Mouse (Mus musculus) limb, embryonic 14.5 days (tissue): Measurements from ENCODE around the gene Furin. TPM values are rescaled to one million over a fixed set of nuclear protein-coding genes. Genes with fewer than 3 reads are reported as not detected.

Source experiments
- ATAC-seq: fragments of 200-750 bp; cut with Nextera tagmentation; 2 replicates; pipeline ENCODE4 v1.8.0; 2017; ENCODE audit warnings: low read depth, moderate number of reproducible peaks, moderate TSS enrichment; ENCODE audit not compliant: low FRiP score
- DNase-seq: peaks from one replicate; pipeline ENCODE4 v3.0.0-alpha.2; 2015; ENCODE audit warnings: low spot score
- H3K27ac ChIP-seq: fragments of 300-500 bp; sonication (generic); replicated peaks from 2 replicates; pipeline ENCODE4 v1.5.1; 2014; ENCODE audit warnings: low read depth, mild to moderate bottlenecking, low read length, moderate library complexity, mixed read lengths
- H3K27me3 ChIP-seq: fragments of 300-500 bp; sonication (generic); 2 replicates; pipeline ENCODE4 v1.6.1; 2014; ENCODE audit warnings: low read length, mixed read lengths; ENCODE audit not compliant: control insufficient read depth, insufficient read depth
- H3K36me3 ChIP-seq: fragments of 300-500 bp; sonication (generic); 2 replicates; pipeline ENCODE4 v1.6.1; 2014; ENCODE audit warnings: mild to moderate bottlenecking, low read length, moderate library complexity, mixed read lengths; ENCODE audit not compliant: control insufficient read depth, insufficient read depth
- H3K4me1 ChIP-seq: fragments of 300-500 bp; sonication (generic); 2 replicates; pipeline ENCODE4 v1.6.1; 2014; ENCODE audit warnings: antibody characterized with exemption, low read length, mixed read lengths; ENCODE audit not compliant: control insufficient read depth, insufficient read depth
- H3K4me2 ChIP-seq: fragments of 300-500 bp; sonication (generic); replicated peaks from 2 replicates; pipeline ENCODE4 v1.6.1; 2014; ENCODE audit warnings: low read depth, mild to moderate bottlenecking, low read length, moderate library complexity; ENCODE audit not compliant: severe bottlenecking
- H3K4me3 ChIP-seq: fragments of 300-500 bp; sonication (generic); replicated peaks from 2 replicates; pipeline ENCODE4 v1.5.1; 2014; ENCODE audit warnings: low read length
- H3K9ac ChIP-seq: fragments of 300-500 bp; sonication (generic); 2 replicates; pipeline ENCODE4 v1.6.1; 2014; ENCODE audit warnings: mild to moderate bottlenecking, low read depth, low read length, moderate library complexity; ENCODE audit not compliant: severe bottlenecking
- H3K9me3 ChIP-seq: fragments of 300-500 bp; sonication (generic); 2 replicates; pipeline ENCODE4 v1.6.1; 2016; ENCODE audit warnings: low read length; ENCODE audit not compliant: control insufficient read depth
- POLR2A ChIP-seq: fragments of 200-500 bp; IDR thresholded peaks from 2 replicates; pipeline ENCODE4 v1.8.0; 2012; ENCODE audit warnings: inconsistent platforms, mild to moderate bottlenecking, moderate library complexity, borderline replicate concordance; ENCODE audit not compliant: insufficient read depth, insufficient read length; ENCODE audit errors: extremely low read depth
- WGBS: fragments of 180-500 bp; shearing (Covaris S2); extraction: QIAGEN DNeasy Blood & Tissue Kit; methylation state at CpG from one replicate; pipeline ENCODE4 v1.1.7; 2014; 5-methylcytosine and 5-hydroxymethylcytosine counted together
- polyA plus RNA-seq, 2 experiments: library from polyadenylated mRNA; depleted of rRNA in 1 of 2; stranded (reverse) in 1 of 2; unstranded in 1 of 2; fragments of >200 nt; fragmentation: Nextera tagmentation in 1 of 2; extraction: Ambion mirVana in 1 of 2; gene quantifications; 2 replicates each; pipeline versions ENCODE4 v1.2.1 to v1.2.3; 2012 to 2014

The Furin gene
- polyA plus RNA-seq, 2 experiments = 17.0 to 40.5 TPM

GRCm38 (mm10) chr7:80346173-80346572, 59.1 kb downstream of the Furin start:
- WGBS = 93% methylated on average over 9 of the region's 9 CpGs
- ATAC-seq = no peak
- Histone ChIP-seq H3K4me2 (no peak overlapping the region), H3K4me3 (no peak overlapping the region), H3K9ac (no peak overlapping the region), H3K4me1 (peaks cover 12% of the 10 kb centered on the region), H3K27me3 (no peaks in the 10 kb centered on the region), H3K36me3 (peaks cover 20% of the 10 kb centered on the region), H3K27ac (no peak overlapping the region), H3K9me3 (no peaks in the 10 kb centered on the region)
- DNase-seq = no peak
- no peak for TF ChIP-seq POLR2A

- H3K9ac ChIP-seq = peak overlapping the region; percentile 81
- ATAC-seq (no peak), DNase-seq (no peak)
- H3K27me3 ChIP-seq = no peaks in the 10 kb centered on the region
- H3K27ac ChIP-seq = peak overlapping the region; percentile 68; the same call in 1 of the 2 replicates
- H3K4me2 ChIP-seq = peak overlapping the region; percentile 74
- no peaks in the 10 kb centered on the region for H3K9me3 ChIP-seq
- H3K4me1 ChIP-seq = peaks cover 25% of the 10 kb centered on the region
- 25% methylated on average over 19 of the region's 19 CpGs for WGBS
- H3K4me3 ChIP-seq = peak overlapping the region; percentile 51
- no peak for TF ChIP-seq POLR2A
- peaks cover 6% of the 10 kb centered on the region; the same call in 1 of the 2 replicates for H3K36me3 ChIP-seq
Measured at GRCm38 (mm10) chr7:80343270-80344018, 61.8 kb downstream of the Furin start.

GRCm38 (mm10) chr7:80342858-80343257, 62.4 kb downstream of the Furin start, which contains the start of gene Hddc3:
Gene Hddc3, plus strand, starts transcription at chr7:80343104.
- H3K4me1 ChIP-seq = peaks cover 28% of the 10 kb centered on the region
- DNase-seq (peak; percentile 99), ATAC-seq (peak; percentile 72)
- H3K9me3 ChIP-seq = no peaks in the 10 kb centered on the region
- no peaks in the 10 kb centered on the region for H3K27me3 ChIP-seq
- H3K4me2 ChIP-seq = peak within 1 kb of the TSS; percentile 74
- peak within 1 kb of the TSS; percentile 68; the same call in 1 of the 2 replicates for H3K27ac ChIP-seq
- H3K9ac ChIP-seq = peak within 1 kb of the TSS; percentile 81
- WGBS = 2% methylated on average over 25 of the region's 25 CpGs
- peaks cover 6% of the 10 kb centered on the region; the same call in 1 of the 2 replicates for H3K36me3 ChIP-seq
- TF ChIP-seq POLR2A = peak; percentile 96; the same call in 1 of the 2 replicates
- H3K4me3 ChIP-seq = peak within 1 kb of the TSS; percentile 51

GRCm38 (mm10) chr7:80341793-80342192, 63.4 kb downstream of the Furin start:
- 77% methylated on average over 7 of the region's 7 CpGs for WGBS

GRCm38 (mm10) chr7:80340793-80341192, 64.4 kb downstream of the Furin start, which contains the start of gene Unc45a:
Gene Unc45a, minus strand, starts transcription at chr7:80341005.
- peak within 1 kb of the TSS; percentile 68 for H3K9ac ChIP-seq
- peak within 1 kb of the TSS; percentile 88 for H3K4me2 ChIP-seq
- H3K27me3 ChIP-seq = no peaks in the 10 kb centered on the region
- DNase-seq = peak; percentile 73
- WGBS = 2% methylated on average over 11 of the region's 11 CpGs
- peak; percentile 58 for ATAC-seq
- peak within 1 kb of the TSS; percentile 56 for H3K4me3 ChIP-seq
- peaks cover 28% of the 10 kb centered on the region for H3K4me1 ChIP-seq
- peaks cover 20% of the 10 kb centered on the region for H3K36me3 ChIP-seq
- peak within 1 kb of the TSS; percentile 91 for H3K27ac ChIP-seq
- no peaks in the 10 kb centered on the region for H3K9me3 ChIP-seq
- no peak for TF ChIP-seq POLR2A

More at GRCm38 (mm10) chr7:80341793-80342192, 63.4 kb downstream of the Furin start:
- Histone ChIP-seq H3K4me1 (peaks cover 28% of the 10 kb centered on the region), H3K27me3 (no peaks in the 10 kb centered on the region), H3K4me3 (no peak overlapping the region), H3K36me3 (peaks cover 10% of the 10 kb centered on the region), H3K4me2 (no peak overlapping the region), H3K9me3 (no peaks in the 10 kb centered on the region), H3K27ac (no peak overlapping the region), H3K9ac (no peak overlapping the region)
- no peak for ATAC-seq
- no peak for TF ChIP-seq POLR2A
- no peak for DNase-seq
